Mouse (Mus musculus) heart, adult 9 months (tissue): ENCODE measurements around the gene Pld2.
A peak's percentile ranks its signal among the peaks of the same experiment; 100 is the strongest.
"Not testable (repeated sequence)": the region's sequence is repeated elsewhere in the genome, so short reads cannot be mapped to it uniquely, and the experiment has no call there.

Source experiments
- DNase-seq, 2 experiments: peaks; one replicate each; pipeline ENCODE4 v3.0.0; 2022; ENCODE audit warnings: low spot score in 2 of 2

Pld2 gene

DNA sequence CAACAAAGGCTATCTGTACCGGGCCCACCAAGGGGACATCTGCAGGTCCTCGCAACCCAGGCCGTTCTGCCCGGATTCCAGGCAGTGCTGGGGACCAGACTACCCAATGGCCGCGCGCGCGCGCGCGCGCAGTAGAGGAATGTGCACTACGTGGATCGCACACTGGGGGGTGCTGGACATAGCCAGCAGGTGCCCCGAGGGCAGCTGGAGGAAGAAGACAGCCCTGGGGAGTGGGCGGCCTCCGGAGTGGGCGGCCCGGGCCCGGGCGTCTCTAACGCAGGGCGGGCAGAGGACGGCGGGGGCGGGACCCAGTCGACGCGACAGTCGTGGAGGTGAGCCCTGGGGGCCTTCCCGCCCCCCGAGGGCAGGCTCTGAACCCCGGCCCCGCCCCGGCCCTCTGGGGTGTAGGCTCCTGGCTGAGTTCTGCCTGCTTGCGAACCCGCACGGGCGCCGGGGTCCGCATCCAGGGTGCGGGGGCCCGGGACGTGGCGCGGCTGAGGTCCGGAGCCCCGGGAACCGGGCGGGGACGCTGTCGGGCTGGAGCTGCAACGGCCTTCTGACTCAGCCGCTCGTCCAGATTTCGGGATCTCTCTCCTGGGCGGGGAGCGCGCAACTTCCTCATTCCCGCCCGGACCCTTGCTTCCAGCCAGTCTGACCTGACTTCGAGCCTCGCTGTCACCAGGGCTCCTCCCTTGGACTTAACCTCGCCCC is at the start of gene Pld2:
TSS of gene Pld2 (plus strand) at position 188 of the 711 bp plus-strand sequence.
- peak; percentile 91 to 92 for DNase-seq

DNA sequence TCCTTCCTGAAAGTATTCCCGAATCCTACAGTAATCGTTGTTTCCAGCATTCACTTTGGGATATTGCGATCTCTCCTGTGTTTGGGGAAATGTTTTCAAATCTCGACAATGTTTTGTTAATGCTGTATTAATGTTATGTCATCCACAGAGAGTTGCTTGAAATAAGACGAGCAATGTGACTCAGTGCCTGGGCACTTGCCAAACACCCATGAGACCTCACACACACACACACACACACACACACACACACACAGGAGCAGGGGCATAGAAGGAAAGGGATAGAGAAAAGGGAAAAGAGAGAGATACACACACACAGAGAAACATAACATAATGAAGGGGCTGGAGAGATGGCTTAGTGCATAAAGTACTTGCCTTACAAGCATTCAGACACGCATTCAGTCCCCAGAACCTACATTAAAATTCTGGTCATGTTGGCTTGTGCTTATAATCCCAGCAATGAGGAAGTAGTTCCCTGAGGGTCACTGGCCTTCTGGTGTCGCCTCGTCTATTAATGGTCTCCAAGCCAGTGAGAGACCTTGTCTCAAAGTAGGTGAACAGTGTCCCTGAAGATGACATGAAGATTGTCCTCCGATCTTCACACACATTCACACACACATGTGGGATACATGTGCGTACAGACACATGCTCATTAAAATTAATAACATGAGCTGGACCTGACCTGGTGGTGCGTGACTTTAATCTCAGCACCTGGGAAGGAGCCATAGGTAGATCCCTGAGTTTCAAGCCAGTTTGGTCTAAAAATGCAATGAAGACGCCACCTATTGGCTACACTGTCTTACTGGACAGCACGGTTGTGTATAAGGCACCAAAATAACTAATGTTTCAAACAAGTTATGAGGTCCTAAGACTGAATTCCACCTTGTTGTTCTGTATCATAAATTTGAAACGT is 40.0 kb upstream of the Pld2 start:
- DNase-seq = no peak

DNA sequence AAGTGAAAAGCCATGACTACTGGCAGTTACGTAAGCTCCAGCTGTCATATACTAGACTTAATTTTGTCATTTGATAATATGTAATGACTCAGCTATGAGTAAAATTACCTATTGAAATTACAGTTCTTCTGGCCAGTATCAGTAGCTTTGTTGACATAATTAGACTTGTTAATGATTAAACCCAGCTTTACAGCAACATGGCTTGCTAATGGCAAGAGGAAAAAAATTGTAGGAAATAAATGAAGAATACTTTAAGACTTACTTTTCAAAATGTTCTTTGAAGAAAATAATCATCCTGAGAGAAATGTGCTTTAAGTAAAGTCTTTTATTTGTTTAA is 39.4 kb upstream of the Pld2 start:
- DNase-seq = no peak

DNA sequence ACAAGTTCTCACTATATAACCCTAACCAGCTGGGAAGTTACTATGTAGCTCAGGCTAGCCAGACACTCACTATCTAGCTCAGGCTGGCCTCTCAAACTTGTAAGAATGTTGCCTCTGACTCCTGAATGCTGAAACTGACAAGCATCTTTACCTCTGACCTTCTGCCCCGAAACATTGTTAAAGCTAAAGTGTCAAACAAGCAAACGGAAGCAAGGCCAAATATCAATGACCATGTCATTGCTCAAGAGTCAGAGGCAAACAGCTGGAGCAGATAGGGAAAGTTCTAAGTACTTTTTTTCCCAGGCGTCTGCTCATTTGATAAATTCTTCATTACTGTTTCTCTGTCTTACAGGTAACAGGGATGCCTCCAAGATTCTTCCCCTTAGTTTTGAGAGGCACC is 37.8 kb upstream of the Pld2 start:
- no peak for DNase-seq

DNA sequence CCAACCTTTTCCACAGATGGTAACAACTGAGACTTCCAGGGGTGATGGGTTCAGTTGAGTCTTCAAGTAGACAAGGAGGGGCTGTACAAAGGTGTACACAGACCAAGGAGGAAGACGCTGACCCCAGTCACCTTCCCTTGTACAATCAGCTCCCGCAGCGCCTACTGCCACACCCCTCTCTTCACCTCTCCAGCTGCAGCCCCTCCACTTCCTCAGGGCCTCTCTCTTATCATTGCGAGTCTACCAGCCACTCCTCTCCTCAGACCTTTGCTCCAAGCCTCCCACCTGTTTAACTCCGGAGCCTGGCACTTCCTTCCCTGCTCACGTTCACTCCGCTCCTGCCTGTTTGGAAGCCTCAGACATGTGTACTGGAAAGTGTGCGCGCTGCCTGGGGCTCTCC is 34.9 kb upstream of the Pld2 start, which contains the start of gene Tm4sf5:
TSS of gene Tm4sf5 (plus strand) at position 275 of the 400 bp plus-strand sequence.
- no peak for DNase-seq

DNA sequence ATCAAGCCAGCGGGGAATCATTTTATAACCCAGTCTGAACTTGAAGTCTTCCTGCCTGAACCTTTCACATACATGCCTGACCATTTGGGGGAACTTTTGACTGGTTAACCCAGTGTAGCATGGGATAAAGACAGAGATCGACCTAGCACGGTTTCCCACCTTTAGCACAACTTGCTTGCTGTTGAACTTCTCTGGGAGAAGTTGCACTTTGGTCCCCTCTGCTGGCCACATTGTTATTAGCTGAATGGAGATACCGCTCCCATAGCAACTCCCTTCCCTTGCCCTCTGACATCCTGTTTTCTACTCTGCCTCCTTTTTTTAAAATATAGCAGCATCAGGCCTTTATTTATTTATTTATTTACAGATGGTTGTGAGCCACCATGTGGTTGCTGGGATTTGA is 33.5 kb upstream of the Pld2 start:
- peak; percentile 56 to 79 for DNase-seq

DNA sequence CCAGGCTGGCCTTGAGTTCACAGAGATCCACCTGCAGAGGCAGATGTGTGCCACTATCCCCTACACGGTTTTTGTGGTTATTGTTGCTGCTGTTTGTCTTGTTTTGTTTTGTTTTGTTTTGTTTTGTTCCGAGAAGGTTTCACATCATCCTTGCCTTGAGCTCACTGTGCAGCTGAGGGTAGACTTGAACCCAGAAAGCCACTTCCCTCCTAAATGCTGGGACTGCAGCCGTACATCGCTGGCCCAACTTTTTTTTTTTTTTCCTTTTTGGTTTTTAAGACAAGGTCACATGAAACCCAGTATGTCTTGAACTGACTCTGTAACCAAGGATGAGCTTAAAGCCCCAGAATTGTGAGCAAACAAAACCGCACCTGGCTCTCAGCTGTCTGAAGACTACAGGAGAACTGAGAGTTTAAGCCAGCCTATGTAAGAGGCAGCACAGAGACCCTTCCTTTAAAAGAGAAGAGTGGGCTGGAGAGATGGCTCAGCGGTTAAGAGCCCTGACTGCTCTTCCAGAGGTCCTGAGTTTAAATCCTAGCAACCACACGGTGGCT is 32.8 kb upstream of the Pld2 start:
- no peak for DNase-seq

DNA sequence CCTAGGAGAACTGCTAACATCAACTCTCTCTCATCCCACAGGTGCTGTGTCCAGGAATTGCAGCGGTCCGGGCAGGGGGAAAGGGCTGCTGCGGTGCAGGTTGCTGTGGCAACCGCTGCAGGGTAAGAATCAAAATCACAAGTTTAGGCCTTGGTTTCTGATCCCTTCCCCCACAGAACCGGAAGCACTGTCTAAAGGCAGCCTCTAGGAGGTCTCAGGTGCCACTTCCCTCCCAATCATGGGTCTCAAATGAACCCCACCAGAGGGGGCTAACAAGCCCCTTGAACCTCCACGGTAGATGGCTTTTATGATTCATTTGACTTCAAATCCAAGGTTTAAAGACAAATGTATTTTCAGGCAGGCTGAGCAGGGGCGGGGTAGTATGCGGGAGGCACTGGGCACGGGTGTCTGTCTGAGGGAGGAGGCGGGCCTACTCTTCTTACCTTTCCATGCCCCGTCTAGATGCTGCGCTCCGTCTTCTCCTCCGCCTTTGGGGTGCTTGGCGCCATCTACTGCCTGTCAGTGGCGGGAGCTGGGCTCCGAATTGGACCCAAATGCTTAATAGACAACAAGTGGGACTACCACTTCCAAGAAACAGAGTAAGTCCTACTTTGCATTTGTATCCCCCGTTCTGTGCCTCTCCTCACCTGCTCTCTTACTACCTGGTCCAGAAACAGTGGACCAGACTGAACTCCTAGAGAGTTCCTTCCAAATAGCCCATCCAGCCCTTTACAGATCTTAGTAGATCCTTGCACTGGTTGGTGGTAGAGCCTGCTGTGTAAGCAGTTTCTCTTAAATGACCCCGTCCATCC is 29.9 kb upstream of the Pld2 start:
- DNase-seq = no peak

DNA sequence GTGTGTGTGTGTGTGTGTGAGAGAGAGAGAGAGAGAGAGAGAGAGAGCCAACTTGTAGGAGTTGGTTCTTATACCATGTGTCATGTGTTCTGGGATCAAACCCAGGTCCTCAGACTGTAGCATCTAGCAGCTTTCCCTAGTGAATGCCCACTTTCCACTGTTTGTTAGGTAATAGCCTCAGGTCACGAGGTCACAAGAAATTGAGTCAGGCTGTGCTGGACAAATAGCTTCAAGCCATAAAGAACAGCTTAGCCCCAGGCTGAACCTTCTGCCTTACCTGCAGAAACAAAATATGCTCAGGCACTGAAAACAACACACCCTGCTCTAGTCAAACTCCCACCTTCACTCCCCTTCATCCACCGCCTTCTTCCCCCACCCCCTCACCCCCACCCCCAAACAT is 28.6 kb upstream of the Pld2 start:
- no peak for DNase-seq

DNA sequence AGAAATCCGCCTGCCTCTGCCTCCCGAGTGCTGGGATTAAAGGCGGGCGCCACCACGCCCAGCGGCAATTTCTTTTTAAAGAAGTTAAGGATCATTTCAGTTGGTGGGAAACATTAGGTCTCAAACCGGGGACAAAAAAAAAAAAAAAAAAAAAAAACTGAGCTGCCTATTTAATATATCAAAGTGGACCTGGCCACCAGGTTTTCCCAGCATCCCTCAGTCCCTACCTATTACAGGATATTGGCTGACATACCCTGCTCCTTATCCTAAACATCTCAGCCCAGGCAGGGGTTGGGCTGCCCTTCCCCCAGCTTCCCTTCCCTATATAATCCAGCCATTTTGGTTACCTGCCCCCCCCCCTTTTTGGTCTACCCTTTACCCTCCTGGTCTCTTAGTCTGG is 28.0 kb upstream of the Pld2 start:
- DNase-seq = no peak

DNA sequence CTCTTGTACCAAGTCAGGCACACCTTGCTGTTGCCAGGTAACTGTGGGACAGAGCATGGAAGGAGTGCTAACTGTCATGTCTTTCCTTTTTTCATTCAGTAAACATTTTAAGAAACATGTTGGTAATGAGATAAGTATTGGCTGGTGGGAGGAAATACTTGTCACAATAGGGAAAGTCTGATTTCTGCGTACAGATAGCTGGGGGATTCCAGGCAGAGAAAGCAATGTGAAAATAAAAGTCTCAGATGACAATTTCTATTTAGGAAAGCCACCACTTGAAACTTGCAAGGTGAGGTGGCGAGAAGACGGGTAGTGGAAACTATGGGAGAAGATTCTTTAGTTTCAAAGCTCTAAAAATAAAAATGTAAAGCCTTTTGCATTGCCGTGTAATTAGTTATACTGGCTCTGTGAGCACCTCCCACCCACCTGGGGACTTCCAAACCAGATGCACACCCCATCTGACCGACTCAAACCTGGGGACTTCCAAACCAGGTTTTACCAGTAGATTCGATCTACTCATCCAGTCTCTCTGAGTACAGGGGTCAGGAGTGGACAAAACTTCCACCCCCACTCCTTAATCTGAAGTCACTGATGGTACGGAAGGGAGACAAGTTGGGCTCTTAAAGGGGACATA is 27.0 kb upstream of the Pld2 start:
- no peak for DNase-seq

DNA sequence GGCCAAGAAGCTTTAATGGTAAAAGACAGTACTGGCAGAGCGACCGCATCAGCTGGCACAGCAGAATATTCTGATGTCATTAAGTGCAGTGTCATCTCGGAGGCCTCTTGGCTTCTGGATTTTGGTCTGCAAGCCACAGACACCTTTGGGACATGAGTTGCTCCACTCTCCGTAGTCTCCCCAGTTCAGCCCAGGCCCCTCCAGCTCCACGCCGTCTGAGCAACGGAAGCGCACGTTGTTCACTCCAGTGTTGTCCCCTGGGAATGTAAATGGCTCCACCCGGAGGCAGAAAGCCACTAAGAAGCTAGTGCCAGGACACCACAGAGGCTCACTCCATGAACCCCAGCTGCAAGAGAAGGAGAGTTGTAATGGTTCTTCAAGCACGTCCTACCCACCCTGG is 26.3 kb upstream of the Pld2 start:
- peak; percentile 59 to 61 for DNase-seq

DNA sequence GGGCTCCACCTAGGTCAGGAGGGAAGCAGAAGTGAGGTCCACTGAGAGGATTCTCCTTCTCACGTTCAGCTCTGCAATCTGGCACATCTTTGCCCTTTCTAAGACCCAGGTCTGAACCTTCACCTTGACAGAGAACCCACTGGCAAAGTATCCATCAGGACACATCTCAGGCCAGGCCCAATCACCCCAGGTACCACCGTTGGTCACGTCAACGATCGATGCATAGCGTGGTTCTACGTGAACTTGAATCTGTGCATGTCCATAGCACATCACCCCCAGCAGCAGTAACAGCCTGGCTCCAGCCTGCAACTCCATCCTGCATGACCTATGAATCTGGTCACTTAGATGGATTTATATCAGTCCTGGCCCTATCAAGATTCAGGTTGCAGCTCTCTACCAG is 25.6 kb upstream of the Pld2 start, which contains the start of gene Vmo1:
TSS of gene Vmo1 (minus strand) at position 329 of the 400 bp plus-strand sequence.
- no peak for DNase-seq

DNA sequence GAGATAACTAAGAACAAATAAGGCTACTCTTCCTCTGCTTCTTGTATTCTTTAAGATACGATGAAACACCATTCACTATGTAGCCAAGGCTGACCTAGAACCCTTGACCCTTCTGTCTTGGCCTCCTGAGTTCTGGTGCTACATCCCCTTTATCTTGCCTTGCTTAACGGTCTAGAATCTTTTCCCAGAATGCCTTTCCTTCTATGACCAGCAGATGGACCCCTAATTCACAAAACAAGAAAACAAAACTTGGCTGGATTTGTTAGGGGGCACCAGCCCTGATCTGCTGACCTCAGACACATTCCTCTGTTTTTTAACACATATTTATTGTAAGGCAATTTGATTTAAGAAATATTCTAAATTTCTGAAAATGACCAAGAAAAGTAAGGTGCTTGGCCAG is 23.5 kb upstream of the Pld2 start:
- DNase-seq = peak in 1 of 2 experiments; percentile 51

DNA sequence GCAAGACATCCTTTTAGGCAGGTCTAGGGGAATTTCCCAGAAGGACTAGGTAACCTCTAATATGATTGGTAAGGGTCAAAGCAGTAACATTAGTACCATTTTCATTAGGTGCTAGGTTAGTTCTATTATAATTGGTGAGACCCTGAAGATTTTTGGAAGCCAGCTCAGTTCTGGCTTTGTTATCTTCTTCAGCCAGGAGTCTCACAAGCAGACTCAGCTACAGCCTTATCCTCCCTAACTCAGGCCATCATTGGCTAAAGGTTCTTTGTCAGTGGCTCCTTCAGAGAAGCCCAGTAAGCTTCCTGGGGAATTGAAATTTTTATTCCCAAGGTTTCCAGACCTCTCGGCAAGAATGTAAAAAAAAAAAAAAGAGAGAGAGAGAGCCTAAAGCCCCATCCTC is 21.4 kb upstream of the Pld2 start:
- no peak for DNase-seq

DNA sequence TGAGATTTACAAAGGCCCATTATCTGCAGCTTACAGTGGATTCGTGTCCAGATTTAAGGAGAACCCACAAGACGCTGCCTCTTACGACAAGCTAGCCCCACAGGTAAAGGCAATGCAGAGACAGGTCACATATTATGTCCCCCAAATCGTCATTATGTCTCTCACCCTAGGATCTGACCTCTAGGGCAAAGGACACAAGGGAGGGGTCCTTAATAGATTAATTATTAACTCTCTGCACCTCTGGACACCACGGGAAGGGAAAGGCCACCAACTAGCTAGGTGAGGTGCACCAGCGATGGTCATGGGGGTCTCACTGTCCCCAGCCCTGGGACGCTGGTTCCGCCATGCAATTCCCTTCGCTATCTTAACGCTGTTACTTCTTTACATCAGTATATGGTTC is 20.9 kb upstream of the Pld2 start, which contains the start of gene Gltpd2:
TSS of gene Gltpd2 (plus strand) at position 274 of the 400 bp plus-strand sequence.
- DNase-seq = no peak

DNA sequence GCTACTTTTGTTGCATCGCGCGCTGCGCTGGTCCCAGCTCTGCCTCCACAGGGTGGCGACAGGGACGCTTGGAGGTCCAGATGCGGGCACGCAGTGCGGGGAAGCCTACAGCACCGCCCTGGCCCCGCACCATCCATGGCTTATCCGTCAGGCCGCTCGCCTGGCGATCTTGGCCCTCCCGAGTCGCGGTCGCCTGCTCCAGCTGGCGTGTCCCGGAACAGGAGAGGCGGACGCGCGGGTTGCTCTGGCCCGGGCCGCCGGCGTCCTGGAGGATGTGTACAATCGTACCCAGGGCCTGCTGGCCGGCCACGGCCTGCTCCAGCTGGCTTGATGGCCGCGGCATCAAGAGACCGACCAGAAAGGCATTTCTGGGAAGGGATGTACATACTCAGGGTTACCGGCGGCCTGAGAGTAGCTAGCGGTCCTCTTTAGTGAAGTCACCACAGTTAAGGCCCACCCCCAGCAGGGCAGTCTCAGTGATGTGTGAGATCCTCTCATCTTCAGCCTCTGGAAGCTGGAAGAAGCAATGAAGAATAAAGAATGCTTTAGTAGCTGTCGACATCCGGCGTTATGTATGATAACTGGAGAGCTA is 19.6 kb upstream of the Pld2 start:
- peak; percentile 49 to 51 for DNase-seq

DNA sequence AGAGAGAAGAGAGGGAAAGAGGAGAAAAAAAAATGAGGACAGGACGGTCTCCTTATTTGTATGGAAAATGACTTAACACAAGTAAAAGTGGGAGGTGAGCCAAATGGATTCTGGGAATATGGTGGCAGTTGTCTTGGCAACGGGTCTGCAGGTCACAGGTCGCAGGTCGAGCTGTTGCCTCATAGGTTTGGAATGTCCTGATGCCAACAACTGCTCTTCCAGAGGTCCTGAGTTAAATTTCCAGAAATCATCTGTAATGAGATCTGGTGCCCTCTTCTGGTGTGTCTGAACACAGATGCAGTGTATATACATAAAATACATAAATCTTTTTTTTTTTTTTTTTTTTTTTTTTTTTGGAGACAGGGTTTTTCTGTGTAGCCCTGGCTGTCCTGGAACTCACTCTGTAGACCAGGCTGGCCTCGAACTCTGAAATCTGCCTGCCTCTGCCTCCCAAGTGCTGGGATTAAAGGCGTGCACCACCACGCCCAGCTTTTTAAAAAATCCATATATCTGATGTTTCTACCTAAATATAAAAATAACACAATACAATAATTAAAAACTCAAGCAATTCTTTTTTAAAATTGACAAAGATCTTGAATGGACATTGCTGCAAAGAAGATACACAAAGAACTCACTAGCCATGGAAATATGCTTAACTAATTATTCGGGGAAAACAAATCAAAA is 16.4 kb upstream of the Pld2 start:
- DNase-seq = not testable (repeated sequence)

DNA sequence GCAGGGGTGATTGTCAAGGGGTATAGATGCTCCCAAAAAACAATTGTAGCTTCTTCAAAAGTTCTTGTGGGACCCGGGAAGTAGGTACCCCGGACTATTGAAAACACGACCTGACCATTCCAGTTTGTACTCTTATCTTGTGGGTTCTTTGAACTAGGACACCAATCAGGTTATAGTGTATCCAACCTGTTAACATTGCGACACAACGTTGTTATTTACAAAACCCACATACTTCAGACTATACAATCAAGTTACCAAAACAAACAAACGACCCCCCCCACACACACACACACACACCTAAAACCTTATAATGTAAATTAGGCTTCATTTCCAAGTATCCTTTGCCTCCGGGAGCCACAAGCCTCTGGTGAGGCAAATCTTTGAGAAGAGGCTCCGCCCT is 15.1 kb upstream of the Pld2 start:
- DNase-seq = no peak

DNA sequence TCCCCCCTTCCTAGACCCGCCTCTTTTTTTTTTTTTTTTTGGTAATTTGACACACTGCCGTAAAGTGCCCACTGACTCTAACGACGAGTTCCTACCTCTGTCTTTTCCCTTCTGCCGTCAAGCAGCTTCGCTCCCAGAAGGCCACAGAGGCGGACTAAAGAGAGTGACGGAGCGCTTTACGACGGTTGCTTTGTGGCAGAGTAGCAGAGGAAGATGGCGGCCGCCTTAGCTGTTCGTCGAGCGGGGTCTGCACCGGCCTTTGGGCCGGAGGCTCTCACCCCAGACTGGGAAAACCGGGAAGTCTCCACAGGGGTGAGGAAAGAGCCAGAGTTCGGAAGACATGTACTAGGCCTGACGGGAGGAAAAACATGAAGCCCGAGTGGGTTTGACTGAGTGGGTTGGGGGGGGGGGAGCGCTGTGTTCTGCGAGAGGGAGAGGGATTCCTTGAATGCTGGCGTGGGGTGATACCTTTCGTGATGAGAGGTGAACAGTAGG is 14.6 kb upstream of the Pld2 start, which contains the start of gene Psmb6:
TSS of gene Psmb6 (plus strand) at position 184 of the 495 bp plus-strand sequence.
- DNase-seq = peak; percentile 94 to 96
